Mouse (Mus musculus): ENCODE data around the gene Amhr2.

The Amhr2 gene

DNA sequence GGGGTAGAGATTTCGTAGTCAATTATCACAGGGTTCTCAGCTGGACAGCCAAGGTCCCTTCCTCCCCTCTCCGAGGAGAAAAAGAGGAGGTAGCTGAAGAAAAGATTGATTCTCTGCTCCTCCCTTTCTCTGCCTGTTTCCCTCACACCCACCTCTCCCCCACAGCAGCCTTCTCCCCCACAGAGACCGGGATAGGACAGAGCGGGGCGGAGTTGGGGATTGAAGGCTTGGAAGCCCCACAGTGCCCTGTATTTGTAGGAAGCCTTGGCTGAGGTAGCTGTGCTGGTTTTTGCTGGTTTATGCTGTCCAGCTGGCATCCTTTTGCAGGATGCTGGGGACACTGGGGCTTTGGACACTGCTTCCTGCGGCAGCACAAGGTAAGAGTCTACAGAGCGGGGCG, at the start of gene Amhr2:
Gene Amhr2 (plus strand): TSS at position 222 of the 400 bp plus-strand sequence.
- no peak for DNase-seq (ENCODE audit: low read depth, low spot score)

- DNase-seq (ENCODE audit: low read depth, low spot score), result no peak
Measured at GRCm38 (mm10) chr15:102398629-102399028, 46.5 kb upstream of the Amhr2 start.

DNA sequence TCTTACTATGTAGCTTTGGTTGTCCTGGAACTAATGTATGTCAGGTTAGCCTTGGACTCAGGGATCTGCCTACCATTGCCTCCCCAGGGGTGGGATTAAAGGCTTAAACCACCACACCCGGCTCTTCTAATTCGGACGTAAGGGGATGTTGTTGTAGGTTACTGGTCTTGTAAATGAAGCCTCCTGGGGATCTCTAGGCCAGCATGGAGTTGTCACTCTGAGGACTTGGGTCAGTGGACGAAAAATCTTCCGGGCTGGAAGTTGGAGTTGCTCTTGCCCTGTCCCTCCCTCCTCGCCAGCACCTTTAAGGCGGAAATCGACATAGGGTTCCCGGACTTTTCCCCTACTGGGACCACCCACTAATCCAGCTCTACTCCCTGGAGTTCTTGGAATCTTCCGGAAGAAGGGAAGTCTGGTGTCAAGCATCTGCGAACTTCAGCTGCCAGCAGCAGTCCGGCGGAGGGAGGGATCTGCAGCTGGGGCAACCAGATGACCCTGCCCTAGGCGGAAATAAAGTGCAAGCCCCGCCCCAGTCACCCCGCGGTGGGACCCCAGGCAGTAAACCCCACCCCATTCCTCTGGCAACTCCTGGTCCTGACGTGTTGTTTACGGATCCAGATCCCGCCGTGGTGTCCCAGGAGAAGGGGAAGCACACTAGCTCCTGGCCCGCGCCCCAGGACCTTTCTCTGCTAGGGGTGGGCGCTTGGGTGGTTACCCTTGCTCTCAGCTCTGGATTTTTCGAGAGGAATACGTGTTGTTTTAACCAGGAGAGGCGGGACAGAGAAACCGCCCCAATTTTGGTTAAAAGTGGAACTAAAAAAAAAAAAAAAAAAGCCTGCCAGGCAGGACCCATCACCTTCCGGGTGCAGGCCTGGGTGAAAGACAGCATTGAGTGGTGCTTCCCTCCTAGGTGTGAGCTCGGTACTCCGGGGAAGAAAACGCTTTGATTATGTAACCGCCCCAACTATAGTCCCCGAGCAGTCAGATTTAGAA, 45.6 kb upstream of the Amhr2 start:
- DNase-seq (ENCODE audit: low read depth, low spot score), result no peak

GRCm38 (mm10) chr15:102400476-102401045, 44.6 kb upstream of the Amhr2 start:
- no peak for DNase-seq (ENCODE audit: low read depth, low spot score)

DNA sequence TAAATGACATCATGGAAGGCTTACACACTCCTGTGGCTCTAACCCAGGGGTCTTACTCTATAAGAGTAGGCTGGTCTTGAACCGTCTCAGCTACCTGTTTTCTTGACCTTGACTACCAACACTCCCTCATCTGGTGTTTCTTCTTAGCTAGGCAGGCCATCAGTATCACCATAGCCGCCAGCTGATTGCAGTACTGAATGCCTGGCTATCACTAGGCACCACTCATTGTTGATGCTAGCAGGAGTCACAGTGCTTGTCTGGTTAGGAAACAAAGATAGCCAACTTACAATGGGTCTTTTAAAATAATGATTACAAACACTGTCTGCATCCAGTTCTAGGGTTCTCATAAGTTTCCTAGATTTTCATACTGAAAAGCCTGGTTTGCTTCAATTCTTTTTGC, 43.9 kb upstream of the Amhr2 start:
- no peak for DNase-seq (ENCODE audit: low read depth, low spot score)

GRCm38 (mm10) chr15:102402210-102402609, 43.0 kb upstream of the Amhr2 start:
- no peak for DNase-seq (ENCODE audit: low read depth, low spot score)

- no peak for DNase-seq (ENCODE audit: low read depth, low spot score)
Measured at GRCm38 (mm10) chr15:102404608-102405488, 40.3 kb upstream of the Amhr2 start.

DNA sequence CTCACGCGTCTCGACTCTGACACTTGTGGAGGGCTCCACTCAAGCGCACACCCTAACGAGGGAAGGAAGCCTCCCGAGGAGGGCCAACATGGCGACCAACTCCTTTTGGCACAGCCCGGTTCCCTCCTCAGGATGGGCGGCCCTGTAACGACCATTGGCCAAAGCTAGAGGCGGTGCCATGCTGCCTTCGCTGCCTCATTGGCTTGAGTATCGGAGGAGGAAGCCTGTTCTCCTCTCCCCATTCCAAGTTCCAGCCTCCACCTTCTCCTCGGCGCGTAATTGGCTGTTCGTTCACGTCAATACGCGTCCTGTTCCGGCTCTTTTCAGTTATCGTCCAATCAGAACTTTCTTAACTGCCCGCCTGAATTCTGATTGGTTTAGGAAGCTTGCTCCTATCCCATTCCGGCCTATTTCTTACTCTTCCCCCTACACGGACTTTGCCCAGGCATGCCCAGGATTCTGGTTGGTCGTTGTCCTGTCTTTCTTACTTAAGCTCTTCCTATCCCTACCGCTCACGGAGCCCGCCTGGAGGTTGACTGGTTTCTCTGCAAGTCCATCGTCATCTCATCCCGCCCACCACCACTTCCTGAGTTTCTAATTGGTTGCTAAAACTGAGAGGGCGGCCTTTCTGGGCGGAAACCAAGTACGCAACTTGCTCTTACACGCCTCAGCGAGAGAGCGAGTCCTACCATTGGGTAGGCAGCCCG, 39.5 kb upstream of the Amhr2 start, which contains the start of gene Sp1:
Gene Sp1 (plus strand): TSS at position 655 of the 707 bp plus-strand sequence.
- peak; percentile 100 for DNase-seq (ENCODE audit: low read depth, low spot score)

DNA sequence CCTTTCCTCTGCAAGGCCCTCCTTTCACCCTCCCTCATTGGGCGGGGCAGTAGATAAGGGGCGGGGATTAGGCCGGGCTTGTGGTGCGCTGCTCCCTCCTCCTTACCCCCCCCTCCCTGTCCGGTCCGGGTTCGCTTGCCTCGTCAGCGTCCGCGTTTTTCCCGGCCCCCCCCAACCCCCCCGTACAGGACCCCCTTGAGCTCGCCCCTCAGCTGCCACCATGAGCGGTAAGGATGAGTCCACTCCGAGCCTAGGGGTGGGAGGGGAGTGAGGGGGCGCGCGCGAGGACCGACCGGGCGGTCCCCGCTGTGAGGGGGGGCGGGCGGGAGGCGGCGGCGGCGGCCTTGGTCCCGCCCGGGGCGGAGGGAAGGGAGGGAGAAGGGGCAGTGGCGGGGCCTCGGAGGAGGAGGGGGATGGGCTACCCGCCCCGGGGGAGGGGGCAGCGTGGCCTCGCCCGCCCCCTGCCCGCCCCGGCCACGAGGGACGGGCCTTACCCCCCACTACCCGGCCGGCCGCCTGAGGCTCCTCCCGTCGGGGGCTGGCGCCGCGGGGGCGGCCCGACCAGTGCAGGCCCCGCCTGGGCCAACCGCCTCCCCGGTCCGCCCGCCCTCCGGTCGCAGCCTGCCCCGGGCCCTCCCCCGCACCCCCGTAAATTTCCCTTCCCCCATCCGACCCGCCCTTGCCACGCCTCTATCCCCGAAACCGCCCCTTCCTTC, 38.8 kb upstream of the Amhr2 start:
- no peak for DNase-seq (ENCODE audit: low read depth, low spot score)

- DNase-seq (ENCODE audit: low read depth, low spot score), result peak; percentile 19
Measured at GRCm38 (mm10) chr15:102406912-102407580, 38.1 kb upstream of the Amhr2 start.

DNA sequence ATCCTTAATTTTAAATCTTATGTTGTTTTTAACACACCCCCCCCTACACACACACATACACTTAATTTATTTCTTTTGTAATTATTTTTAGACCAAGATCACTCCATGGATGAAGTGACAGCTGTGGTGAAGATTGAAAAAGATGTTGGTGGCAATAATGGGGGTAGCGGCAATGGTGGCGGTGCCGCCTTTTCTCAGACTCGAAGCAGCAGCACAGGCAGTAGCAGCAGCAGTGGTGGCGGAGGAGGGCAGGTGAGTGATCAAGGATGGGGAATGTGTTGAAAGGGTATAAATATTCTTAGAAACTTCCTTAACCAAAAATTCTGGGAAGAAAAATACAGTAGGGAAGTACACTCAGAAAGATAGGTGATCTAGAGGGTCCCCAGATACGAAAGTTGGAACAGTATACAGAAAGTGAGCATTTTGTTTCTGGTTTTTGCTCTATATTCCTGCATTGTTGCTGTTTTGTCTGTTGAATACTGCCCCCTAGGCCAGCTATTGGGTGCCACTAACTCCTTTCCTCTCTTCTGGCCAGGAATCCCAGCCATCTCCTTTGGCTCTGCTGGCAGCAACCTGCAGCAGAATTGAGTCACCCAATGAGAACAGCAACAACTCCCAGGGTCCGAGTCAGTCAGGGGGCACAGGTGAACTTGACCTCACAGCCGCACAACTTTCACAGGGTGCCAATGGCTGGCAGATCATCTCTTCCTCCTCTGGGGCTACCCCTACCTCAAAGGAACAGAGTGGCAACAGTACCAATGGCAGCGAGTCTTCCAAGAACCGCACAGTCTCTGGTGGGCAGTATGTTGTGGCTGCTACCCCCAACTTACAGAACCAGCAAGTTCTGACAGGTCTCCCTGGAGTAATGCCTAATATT, 37.2 kb upstream of the Amhr2 start:
- no peak for DNase-seq (ENCODE audit: low read depth, low spot score)

- DNase-seq (ENCODE audit: low read depth, low spot score), result no peak
Measured at GRCm38 (mm10) chr15:102408558-102409130, 36.5 kb upstream of the Amhr2 start.

DNA sequence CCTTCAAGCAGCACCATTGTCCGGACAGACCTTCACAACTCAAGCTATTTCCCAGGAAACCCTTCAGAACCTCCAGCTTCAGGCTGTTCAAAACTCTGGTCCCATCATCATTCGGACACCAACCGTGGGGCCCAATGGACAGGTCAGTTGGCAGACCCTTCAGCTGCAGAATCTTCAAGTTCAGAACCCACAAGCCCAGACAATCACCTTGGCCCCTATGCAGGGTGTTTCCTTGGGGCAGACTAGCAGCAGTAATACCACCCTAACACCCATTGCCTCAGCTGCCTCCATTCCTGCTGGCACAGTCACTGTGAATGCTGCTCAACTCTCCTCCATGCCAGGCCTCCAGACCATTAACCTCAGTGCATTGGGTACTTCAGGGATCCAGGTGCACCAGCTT, 35.9 kb upstream of the Amhr2 start:
- no peak for DNase-seq (ENCODE audit: low read depth, low spot score)

DNA sequence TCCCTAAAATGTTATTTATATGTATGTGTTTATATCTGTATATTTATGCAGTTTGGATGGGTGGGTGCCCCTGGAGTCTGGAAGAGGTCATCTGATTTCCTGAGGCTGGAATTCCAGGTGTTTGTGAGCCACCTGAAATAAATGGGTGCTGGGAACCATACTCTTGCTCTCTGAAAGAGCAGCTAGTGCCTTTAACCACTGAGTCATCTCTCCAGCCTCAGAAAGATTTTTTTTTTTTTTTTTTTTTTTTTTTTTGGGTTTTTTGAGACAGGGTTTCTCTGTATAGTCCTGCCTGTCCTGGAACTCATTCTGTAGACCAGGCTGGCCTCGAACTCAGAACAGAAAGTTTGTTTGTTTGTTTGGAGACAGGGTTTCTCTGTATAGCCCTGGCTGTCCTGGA, 34.1 kb upstream of the Amhr2 start:
- DNase-seq (ENCODE audit: low read depth, low spot score), result no peak

GRCm38 (mm10) chr15:102413687-102414086, 31.5 kb upstream of the Amhr2 start:
- DNase-seq (ENCODE audit: low read depth, low spot score), result no peak

DNA sequence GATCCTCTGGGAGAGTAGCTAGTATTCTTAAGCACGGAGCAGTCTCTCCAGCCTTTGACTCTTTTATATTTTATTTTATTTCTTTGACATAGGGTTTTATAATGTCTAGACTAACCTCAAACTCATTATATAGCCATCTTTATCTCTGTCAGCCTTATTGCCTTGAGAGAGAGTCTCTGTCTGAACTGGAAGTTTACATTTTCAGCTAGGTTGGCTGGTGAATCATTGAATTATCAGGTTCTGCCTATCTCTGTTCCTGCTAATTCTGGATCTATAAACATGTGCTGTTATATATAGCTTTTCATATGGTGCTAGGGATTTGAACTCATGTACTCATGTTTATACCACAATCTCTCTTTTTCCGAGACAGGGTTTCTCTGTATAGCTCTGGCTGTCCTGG, 27.6 kb upstream of the Amhr2 start:
- DNase-seq (ENCODE audit: low read depth, low spot score), result no peak

- DNase-seq (ENCODE audit: low read depth, low spot score), result no peak
Measured at GRCm38 (mm10) chr15:102420986-102421385, 24.2 kb upstream of the Amhr2 start.

GRCm38 (mm10) chr15:102421437-102421836, 23.7 kb upstream of the Amhr2 start:
- no peak for DNase-seq (ENCODE audit: low read depth, low spot score)
